ENCODE assay signal across 11 mouse cellular contexts in genomic region chr15:32020323-32021008, GRCm38 (mm10).
DNase-seq lines count a peak whose midpoint lies in the region; ATAC-seq and TF ChIP-seq lines count a peak whose summit lies in the region.
"Had no signal": no experiment of that assay in that cellular context is flagged by ENCODE, and none has a peak within 500 bp of the region (broad histone marks: within the 10 kb centered on the region; RNA-seq: fewer than 3 reads in every experiment).

No protein-coding gene starts in this region.

- TF ChIP-seq EP300 in stomach, postnatal 0 days (optimal IDR thresholded peaks at IDR 0.05) = no peak

- no peaks in the 10 kb centered on the region for H3K36me3 ChIP-seq in forebrain, embryonic 14.5 days (ENCODE audit: control insufficient read depth, insufficient read depth, low read length)
- no peaks in the 10 kb centered on the region for H3K36me3 ChIP-seq in forebrain, embryonic 10.5 days (replicated peaks)
- no peaks in the 10 kb centered on the region for H3K36me3 ChIP-seq in neural tube, embryonic 11.5 days (ENCODE audit: control insufficient read depth, insufficient read depth, low read length)
- no peaks in the 10 kb centered on the region for H3K36me3 ChIP-seq in stomach, postnatal 0 days (ENCODE audit: control insufficient read depth, insufficient read depth, low read length)
- H3K36me3 ChIP-seq in hindbrain, embryonic 13.5 days = no peaks in the 10 kb centered on the region
- H3K36me3 ChIP-seq: hindbrain, embryonic 15.5 days had no signal

- H3K9ac ChIP-seq in forebrain, embryonic 14.5 days (ENCODE audit: low read length) = no peak overlapping the region
- H3K9ac ChIP-seq in neural tube, embryonic 11.5 days (ENCODE audit: low read length) = no peak overlapping the region
- H3K9ac ChIP-seq in stomach, postnatal 0 days (ENCODE audit: low read length) = peak overlapping the region; percentile 23; the same call in 1 of the 2 replicates
- H3K9ac ChIP-seq in hindbrain, embryonic 13.5 days = no peak overlapping the region
- H3K9ac ChIP-seq: hindbrain, embryonic 15.5 days; liver, embryonic 14.5 days had no signal

- no peak overlapping the region for H3K4me2 ChIP-seq in forebrain, embryonic 14.5 days (ENCODE audit: low read length)
- no peak overlapping the region for H3K4me2 ChIP-seq in neural tube, embryonic 11.5 days (ENCODE audit: low read depth)
- H3K4me2 ChIP-seq in stomach, postnatal 0 days (replicated peaks; ENCODE audit: low read depth) = peak overlapping the region; percentile 37
- H3K4me2 ChIP-seq in hindbrain, embryonic 13.5 days = no peak overlapping the region
- H3K4me2 ChIP-seq: hindbrain, embryonic 15.5 days had no signal

- peak; percentile 17 for DNase-seq in forebrain, embryonic 14.5 days (ENCODE audit: low spot score)
- DNase-seq in forebrain, embryonic 10.5 days (ENCODE audit: extremely low spot score, low spot score) = no peak
- DNase-seq in neural tube, embryonic 11.5 days (ENCODE audit: low spot score) = peak; percentile 31
- no peak for DNase-seq in neural tube, embryonic 10.5 days (ENCODE audit: extremely low spot score, low spot score)
- peak; percentile 34 to 54 for DNase-seq in kidney, postnatal 4 days
- no peak for DNase-seq in stomach, postnatal 0 days (ENCODE audit: low spot score)
- no peak for DNase-seq in gastrocnemius, postnatal 4 days (ENCODE audit: low spot score in 2 of 2)

- WGBS in forebrain, embryonic 14.5 days = 55% methylated on average over 6 of the region's 6 CpGs
- 66% methylated on average over 6 of the region's 6 CpGs for WGBS in forebrain, embryonic 10.5 days
- 52% methylated on average over 6 of the region's 6 CpGs for WGBS in neural tube, embryonic 11.5 days
- WGBS in stomach, postnatal 0 days = 27% methylated on average over 6 of the region's 6 CpGs
- 54% methylated on average over 6 of the region's 6 CpGs for WGBS in hindbrain, embryonic 13.5 days

- H3K27ac ChIP-seq in forebrain, embryonic 14.5 days (ENCODE audit: low read depth, low read length) = no peak overlapping the region
- H3K27ac ChIP-seq in forebrain, embryonic 10.5 days = no peak overlapping the region
- no peak overlapping the region for H3K27ac ChIP-seq in neural tube, embryonic 11.5 days (ENCODE audit: low read depth, low read length)
- no peak overlapping the region for H3K27ac ChIP-seq in stomach, postnatal 0 days (replicated peaks)
- H3K27ac ChIP-seq in hindbrain, embryonic 13.5 days = no peak overlapping the region
- H3K27ac ChIP-seq: hindbrain, embryonic 15.5 days; liver, embryonic 14.5 days had no signal

- ATAC-seq in forebrain, embryonic 14.5 days = no peak
- ATAC-seq in neural tube, embryonic 11.5 days (ENCODE audit: insufficient read depth, low FRiP score, low TSS enrichment) = no peak; the same call in 1 of the 2 replicates
- ATAC-seq in stomach, postnatal 0 days (ENCODE audit: low FRiP score, low TSS enrichment) = no peak
- no peak for ATAC-seq in hindbrain, embryonic 13.5 days (ENCODE audit: low FRiP score)

- H3K4me3 ChIP-seq in forebrain, embryonic 14.5 days (ENCODE audit: low read depth, low read length) = no peak overlapping the region
- no peak overlapping the region for H3K4me3 ChIP-seq in forebrain, embryonic 10.5 days
- H3K4me3 ChIP-seq in neural tube, embryonic 11.5 days (ENCODE audit: low read depth, low read length) = no peak overlapping the region
- H3K4me3 ChIP-seq in stomach, postnatal 0 days (ENCODE audit: low read depth, low read length) = no peak overlapping the region
- H3K4me3 ChIP-seq in hindbrain, embryonic 13.5 days = no peak overlapping the region
- H3K4me3 ChIP-seq: erythroblast, embryonic 14.5 days; hindbrain, embryonic 15.5 days had no signal

- H3K4me1 ChIP-seq in forebrain, embryonic 14.5 days (ENCODE audit: control insufficient read depth, insufficient read depth, low read length) = no peaks in the 10 kb centered on the region
- H3K4me1 ChIP-seq in forebrain, embryonic 10.5 days = peaks cover 9% of the 10 kb centered on the region
- no peaks in the 10 kb centered on the region for H3K4me1 ChIP-seq in neural tube, embryonic 11.5 days (ENCODE audit: control insufficient read depth, insufficient read depth, low read length)
- no peaks in the 10 kb centered on the region for H3K4me1 ChIP-seq in stomach, postnatal 0 days (replicated peaks; ENCODE audit: control insufficient read depth, insufficient read depth)
- H3K4me1 ChIP-seq in hindbrain, embryonic 13.5 days (replicated peaks) = no peaks in the 10 kb centered on the region
- H3K4me1 ChIP-seq: hindbrain, embryonic 15.5 days had no signal

- no peak for TF ChIP-seq CTCF in stomach, postnatal 0 days (IDR thresholded peaks at IDR 0.05; ENCODE audit: low read depth)

- no peaks in the 10 kb centered on the region for H3K9me3 ChIP-seq in forebrain, embryonic 14.5 days (replicated peaks; ENCODE audit: control insufficient read depth, low read length)
- H3K9me3 ChIP-seq in forebrain, embryonic 10.5 days = no peaks in the 10 kb centered on the region
- H3K9me3 ChIP-seq in neural tube, embryonic 11.5 days (ENCODE audit: control insufficient read depth, low read length) = no peaks in the 10 kb centered on the region
- H3K9me3 ChIP-seq in stomach, postnatal 0 days (ENCODE audit: control insufficient read depth, low read length) = no peaks in the 10 kb centered on the region
- no peaks in the 10 kb centered on the region for H3K9me3 ChIP-seq in hindbrain, embryonic 13.5 days
- H3K9me3 ChIP-seq: hindbrain, embryonic 15.5 days had no signal

- no peaks in the 10 kb centered on the region for H3K27me3 ChIP-seq in forebrain, embryonic 14.5 days (replicated peaks; ENCODE audit: control insufficient read depth, insufficient read depth, low read length)
- no peaks in the 10 kb centered on the region for H3K27me3 ChIP-seq in forebrain, embryonic 10.5 days (ENCODE audit: poor library complexity, severe bottlenecking)
- no peaks in the 10 kb centered on the region for H3K27me3 ChIP-seq in neural tube, embryonic 11.5 days (ENCODE audit: control insufficient read depth, insufficient read depth, low read length)
- H3K27me3 ChIP-seq in stomach, postnatal 0 days (ENCODE audit: control insufficient read depth, insufficient read depth, low read length) = no peaks in the 10 kb centered on the region
- no peaks in the 10 kb centered on the region for H3K27me3 ChIP-seq in hindbrain, embryonic 13.5 days
- H3K27me3 ChIP-seq: hindbrain, embryonic 15.5 days had no signal

Comparison
In these comparisons a context has a peak if more than half of its experiments do, and no peak if none do; other contexts are left out.
1. DNase-seq: peak in forebrain, embryonic 14.5 days (single experiment), neural tube, embryonic 11.5 days (single experiment) and kidney, postnatal 4 days (2 of 2); none in forebrain, embryonic 10.5 days (single experiment), neural tube, embryonic 10.5 days (single experiment), stomach, postnatal 0 days (single experiment) and gastrocnemius, postnatal 4 days (0 of 2).